Mouse (Mus musculus) frontal cortex, postnatal 25 days (tissue): ENCODE data around the gene Thsd7b.
"Not testable (repeated sequence)": the region's sequence is repeated elsewhere in the genome, so short reads cannot be mapped to it uniquely, and the experiment has no call there.

ENCODE experiments used
- DNase-seq, 2 experiments: peaks; one replicate each; pipeline ENCODE4 v3.0.0; 2022; ENCODE audit warnings: low spot score in 2 of 2

The Thsd7b gene

DNA sequence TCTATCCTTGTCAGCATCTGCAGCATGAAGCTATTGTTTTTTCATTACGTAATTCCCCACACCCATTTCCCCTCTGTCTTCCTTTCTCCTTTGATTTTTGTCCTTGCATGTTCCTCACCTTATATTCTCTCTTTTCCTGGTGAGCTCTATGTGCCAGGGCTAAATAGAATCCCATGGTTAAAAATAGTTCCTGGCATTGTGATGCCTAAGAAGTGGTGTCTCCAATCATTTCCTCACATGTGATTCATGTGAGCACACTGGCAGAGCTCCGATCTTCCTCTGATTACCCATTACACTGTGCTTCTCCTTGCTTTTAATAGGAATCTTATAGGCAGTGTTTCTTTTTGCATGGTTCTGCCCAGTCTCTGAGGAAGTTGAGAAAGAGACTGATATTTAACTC lies 826.1 kb downstream of the Thsd7b start:
- no peak for DNase-seq

DNA sequence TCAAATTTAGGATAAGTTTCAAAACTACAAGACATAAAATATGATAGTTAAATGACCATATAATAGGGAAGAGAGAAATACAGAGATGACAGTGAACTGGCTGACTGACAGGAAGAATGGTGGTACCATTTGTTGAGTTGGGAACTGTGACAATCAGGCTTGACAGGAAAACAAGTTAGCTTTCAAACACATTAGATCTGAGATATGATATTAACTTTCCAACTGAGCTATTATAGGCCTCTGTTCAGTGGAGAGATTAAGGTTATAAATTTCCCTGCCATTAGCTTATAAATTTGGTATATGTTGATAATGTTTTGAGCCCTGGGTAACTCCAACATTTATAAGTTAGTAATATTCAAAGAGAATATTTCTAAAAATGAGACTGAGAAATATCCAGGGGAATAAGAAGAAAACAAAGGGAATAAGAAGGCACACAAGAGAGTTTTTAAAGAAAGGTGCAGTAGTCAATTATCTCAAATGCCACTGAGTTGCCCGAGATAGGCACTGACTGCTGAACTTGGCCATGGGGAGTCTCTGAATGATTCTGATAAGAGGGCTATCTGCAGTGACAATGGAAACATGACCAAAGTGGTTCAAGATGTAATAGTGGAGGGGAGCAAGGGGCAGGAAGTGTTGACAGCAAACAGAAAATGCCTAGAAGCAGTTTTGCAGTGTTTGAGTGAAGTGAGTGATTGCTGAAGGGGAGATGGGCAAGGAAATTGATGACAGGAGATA lies 839.6 kb downstream of the Thsd7b start:
- no peak for DNase-seq

DNA sequence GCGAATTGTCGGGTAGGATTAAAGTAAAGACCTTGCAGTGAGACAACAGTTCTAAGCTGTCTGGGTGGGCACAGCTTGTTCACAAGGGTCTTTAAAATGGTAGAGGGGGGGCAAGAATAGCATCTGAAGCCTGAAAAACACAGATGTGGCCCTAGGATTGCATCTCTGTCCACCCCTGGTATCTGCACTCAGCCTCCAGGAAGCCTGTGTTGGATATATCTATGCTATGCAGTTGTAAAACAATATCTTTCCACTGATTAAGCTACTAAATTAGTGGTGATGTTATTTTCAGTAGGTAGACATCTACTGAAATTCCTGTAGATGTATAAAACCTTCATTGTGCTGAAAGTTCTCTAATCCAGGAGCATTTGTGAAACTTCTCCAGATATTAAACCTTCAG lies 840.4 kb downstream of the Thsd7b start:
- no peak for DNase-seq

DNA sequence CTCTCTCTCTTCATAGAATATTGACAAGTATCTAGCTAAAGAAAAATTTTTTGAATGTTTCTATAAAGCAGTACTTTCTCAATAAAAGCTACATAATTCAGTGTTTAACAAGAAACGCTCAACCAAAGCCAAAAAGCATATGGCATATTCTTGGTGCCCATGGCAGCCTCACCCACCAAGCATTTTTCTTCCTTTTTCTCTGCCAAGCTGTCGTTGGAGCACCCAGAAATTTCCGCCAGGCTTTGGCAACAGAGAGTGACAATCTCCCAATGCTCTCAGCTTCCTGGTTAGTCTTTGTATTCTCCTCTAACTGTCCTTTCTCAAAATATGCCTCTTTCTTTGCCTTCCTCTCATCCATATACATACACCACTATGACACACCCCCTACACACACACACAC lies 857.8 kb downstream of the Thsd7b start:
- DNase-seq, result no peak

DNA sequence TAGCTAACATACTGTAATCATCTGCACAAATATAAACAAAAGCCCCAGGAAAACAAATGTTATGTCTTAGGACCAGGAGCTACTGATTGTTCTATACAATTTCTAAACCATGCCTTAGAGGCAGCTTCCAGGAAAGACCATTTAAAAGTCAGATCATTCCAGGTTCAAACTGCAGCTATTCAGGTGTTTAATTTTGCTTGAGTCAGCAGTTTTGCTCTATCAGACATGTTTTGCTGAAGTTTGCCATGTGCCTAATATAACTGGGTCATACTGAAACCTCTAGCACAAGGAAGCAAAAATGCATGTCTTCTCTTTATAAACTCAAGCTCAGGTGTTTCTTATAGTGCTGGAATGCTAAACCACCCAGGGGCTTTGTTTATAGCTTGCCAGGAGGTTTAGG lies 893.1 kb downstream of the Thsd7b start:
- no peak for DNase-seq

DNA sequence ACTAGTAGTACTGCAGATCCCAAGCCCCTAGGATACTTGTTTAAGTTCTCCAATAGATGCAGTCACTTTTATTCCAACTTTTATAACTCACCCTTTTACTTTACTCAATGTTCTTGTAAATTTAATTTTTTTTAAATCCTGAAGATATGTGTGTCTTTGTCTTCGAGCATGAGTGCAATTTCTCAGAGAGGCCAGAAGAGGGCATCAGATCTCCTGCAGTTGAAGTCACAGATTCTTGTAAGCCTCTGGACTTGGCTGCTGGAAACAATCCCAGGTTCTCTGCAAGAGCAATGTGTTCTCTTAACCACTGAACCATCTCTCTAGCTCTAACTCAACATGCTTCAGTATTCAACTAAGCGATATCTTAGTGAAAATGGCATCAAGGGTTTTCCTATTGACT lies 894.2 kb downstream of the Thsd7b start:
- DNase-seq, result no peak

DNA sequence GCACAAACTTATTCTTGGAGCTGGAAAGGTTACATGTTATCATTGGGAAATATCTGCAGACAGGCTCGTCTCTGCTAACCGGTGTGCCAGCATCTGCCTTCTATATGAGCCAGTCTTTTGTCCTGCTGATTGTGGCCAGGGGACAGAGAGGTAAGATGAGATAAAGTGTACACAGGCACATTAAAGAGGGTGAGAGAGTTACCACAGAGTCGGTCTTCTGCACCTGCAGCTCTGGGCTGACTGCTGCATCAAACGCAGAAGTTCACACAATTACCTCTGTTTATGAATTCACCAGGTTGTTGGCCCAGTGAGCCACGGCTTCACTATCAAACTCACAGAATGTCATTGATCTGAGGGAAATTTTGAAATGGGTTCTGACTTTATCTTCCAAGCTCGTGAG lies 896.8 kb downstream of the Thsd7b start:
- DNase-seq, result no peak

DNA sequence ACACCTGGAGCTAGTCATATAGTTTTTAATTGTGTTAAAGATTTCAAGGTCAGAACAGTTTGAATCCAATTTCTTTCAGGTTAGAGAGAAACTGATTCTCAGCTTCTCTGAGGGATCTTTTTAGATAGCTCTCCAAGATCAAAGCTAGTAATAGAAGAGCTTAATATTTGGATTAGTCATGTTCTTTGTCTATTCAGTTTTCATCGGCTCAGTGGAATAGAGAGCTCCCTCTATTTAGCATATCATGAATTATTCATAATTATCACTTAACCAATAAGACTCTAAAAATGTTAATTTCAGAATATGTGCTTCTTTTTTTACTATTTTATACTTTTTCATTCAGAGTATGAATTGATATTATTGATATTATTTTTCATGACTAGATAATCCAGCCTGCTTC lies 897.2 kb downstream of the Thsd7b start:
- DNase-seq, result no peak

DNA sequence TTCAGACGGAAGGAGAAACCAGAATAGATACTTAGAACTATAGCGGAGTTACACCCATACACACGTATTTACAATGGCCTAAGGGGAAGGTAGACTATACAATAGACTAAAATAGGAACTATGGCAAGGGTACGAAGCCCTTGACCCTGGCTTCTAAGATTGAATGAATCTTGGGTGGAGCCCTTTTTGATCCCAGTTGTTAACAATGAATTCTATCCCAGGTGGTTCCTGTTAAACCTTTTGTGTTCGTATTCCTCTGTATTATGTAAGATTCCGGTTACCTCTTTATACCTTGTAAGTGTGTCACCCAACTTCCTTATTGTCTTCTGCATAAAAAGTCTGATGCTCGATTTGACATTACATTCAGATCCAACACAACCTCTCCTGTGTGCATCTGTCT lies 913.7 kb downstream of the Thsd7b start:
- DNase-seq, result not testable (repeated sequence)

DNA sequence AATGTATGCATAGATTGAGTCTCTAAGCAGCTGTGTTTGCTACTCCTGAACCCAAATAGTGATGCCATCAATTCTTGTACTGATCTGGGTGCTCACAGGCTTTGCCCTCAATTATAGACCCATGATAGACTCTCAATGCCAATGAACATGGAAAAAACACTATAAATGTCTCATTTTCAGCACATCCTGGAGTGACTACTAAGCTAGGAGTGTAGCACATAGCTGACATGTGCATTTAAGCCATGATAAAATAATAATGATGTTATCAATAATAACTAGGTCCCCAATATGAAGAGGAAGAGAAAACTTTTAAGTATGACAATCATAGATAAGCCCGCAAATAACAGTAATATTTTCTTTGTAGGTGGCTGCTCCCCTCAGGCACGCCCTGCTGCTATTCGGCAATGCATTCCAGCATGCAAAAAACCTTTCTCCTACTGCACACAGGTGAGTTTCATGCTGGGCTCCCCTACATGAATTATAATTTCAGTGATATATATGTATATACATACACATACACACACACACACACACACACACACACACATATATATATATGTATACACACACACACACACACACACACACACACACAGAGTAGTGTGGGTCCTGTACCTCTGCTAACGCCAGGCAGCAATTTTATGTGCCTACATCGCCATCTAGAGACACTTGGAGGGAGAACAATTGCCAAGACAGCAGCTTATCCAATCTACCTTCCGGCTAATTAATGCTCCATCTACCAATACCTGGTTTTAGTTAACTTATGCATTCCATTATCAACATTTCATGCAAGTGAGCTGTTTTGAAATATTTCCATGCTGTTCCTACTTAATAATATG lies 919.3 kb downstream of the Thsd7b start:
- DNase-seq, result peak; percentile 7 to 33

DNA sequence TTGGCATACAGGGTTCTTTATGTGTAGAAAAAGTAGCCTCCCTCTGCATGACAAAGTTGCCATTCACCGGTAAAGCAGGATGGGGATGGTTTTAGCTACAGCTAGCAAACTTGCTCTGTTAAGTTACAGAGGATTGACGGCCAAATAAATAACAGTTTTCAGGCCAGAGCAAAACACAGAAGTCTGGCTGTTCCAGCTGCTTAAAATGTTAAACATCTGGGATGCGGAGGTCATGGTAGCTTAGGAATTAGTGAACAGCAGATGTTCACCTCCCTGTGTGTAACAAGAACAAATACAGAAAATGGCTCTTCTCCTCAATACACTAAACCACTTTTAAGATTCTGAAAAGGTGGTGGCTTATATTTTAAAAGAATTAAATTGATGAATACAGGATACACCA lies 944.3 kb downstream of the Thsd7b start:
- no peak for DNase-seq

DNA sequence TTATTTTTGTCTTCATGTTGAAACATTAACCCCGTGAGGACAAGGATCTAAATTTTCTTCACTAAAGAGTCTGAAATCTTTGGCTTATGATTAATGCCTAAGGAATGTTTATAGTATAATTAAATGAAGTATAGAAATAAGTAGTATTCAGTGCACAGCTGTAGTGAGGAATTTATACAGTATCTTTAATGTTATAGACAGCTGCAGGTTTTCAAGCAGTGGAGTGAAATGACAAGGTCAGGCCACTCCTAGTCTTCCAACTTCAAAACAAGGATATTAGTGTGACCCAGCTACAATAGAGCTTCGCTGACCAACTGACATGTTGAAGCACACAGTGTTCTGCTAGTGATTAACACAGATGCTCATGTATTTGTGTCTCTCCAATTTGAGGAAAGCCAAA lies 949.8 kb downstream of the Thsd7b start:
- no peak for DNase-seq

DNA sequence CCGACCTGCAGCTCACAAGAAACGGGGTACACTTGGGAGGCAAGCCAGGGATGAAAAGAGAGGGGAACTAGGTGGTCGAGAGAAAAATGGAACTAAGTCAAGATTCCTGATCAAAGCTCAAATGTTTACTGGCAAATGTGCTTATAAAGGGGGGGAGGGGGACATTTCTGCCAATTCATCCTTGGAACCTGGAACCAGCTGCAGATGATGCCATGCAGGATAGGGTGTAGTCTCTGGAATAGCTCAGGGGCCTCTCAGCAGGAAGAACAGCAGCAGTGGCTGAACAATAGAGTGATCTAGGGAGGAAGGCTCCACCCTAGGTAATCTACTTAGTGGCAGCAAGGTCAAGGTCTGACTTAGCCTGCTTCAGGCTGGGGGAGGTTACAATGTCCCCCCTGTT lies 972.5 kb downstream of the Thsd7b start:
- no peak for DNase-seq

DNA sequence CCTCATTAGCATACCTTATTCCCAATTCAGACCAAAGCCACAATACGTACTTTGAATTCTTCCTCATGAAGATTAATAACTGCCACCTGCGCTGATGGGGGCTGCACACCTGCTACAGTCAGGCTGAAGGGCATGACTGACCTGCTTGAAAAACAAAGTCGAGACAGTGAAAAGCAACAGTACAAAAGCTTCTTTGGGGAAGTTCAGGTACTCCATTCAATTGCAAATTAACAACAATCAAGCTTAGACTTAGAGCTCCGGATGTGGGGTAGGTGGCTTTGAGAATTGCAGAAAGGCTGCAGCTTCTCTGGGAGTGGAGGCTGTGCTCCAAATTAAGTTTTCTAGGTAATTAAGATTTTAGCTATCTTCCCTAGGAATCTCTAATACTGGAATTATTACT lies 973.2 kb downstream of the Thsd7b start:
- not testable (repeated sequence) for DNase-seq

DNA sequence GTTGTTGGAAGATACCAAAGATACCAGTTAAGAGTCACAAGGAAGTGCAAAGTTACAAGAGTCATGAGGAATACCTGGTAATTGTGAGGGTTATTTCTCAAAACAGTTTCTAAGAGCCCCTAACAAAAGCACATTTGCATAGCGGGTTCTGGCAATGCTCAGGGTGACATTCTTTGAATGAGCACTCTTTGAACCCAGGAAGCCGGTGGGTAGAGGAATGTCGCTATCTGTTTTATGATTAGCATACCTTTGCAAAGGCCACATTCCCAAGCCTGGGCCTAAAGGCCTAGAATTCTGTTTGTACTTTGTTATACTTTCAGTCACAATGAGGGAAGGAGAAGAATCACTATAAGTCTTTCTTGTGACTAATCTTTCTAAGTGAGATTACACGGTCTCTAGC lies 973.8 kb downstream of the Thsd7b start:
- DNase-seq, result not testable (repeated sequence)

DNA sequence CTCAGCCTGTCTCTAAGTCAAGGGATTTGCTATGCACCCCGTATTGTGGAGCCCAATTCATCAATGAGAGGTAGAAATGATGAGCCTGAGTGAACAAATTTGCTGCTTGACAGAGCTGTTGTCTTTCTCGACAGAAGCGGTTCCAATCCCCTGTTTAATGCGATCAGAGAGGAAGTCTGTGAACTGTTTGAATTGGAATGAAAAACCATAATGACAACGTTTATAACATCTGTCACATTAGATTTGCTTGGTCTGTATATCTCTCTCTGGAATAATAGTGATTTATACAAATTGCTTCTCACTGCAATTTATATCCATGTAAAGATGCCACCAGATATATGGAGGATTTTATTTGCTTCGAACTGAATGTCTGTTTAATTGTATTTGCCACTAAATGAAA lies 988.9 kb downstream of the Thsd7b start:
- DNase-seq, result no peak
